Mouse (Mus musculus) liver, embryonic 14.5 days (tissue): ENCODE measurements around the gene Pabpn1l.

ENCODE experiments used
- CTCF ChIP-seq: IDR thresholded peaks from 2 replicates; pipeline ENCODE4 v1.5.1; 2016; ENCODE audit warnings: antibody characterized with exemption, low read depth, control low read depth
- EP300 ChIP-seq: IDR thresholded peaks from 2 replicates; pipeline ENCODE4 v1.6.1; 2016; ENCODE audit warnings: antibody characterized with exemption, low read depth

- TF ChIP-seq CTCF (no peak), EP300 (no peak)
Measured at GRCm38 (mm10) chr8:122584981-122585380, 37.6 kb downstream of the Pabpn1l start.
